Mouse (Mus musculus) neural tube, embryonic 13.5 days (tissue): Measurements from ENCODE around the gene Slfn1. TPM values are rescaled to one million over a fixed set of nuclear protein-coding genes. Genes with fewer than 3 reads are reported as not detected.
"Not testable (repeated sequence)": the region's sequence is repeated elsewhere in the genome, so short reads cannot be mapped to it uniquely, and the experiment has no call there.

Experiments used
- ATAC-seq: fragments of 200-750 bp; cut with Nextera tagmentation; 2 replicates; pipeline ENCODE4 v1.8.0; 2017; ENCODE audit warnings: low read depth, mild to moderate bottlenecking, moderate TSS enrichment, moderate library complexity
- H3K27ac ChIP-seq: fragments of 300-500 bp; sonication (generic); replicated peaks from 2 replicates; pipeline ENCODE4 v1.5.1; 2015; ENCODE audit warnings: moderate library complexity, mild to moderate bottlenecking, inconsistent platforms
- H3K27me3 ChIP-seq: fragments of 300-500 bp; sonication (generic); 2 replicates; pipeline ENCODE4 v1.6.1; 2015; ENCODE audit warnings: mild to moderate bottlenecking, inconsistent platforms
- H3K36me3 ChIP-seq: fragments of 300-500 bp; sonication (generic); 2 replicates; pipeline ENCODE4 v1.6.1; 2015; ENCODE audit warnings: mild to moderate bottlenecking, inconsistent platforms
- H3K4me1 ChIP-seq: fragments of 300-500 bp; sonication (generic); replicated peaks from 2 replicates; pipeline ENCODE4 v1.6.1; 2015; ENCODE audit warnings: inconsistent platforms
- H3K4me2 ChIP-seq: fragments of 300-500 bp; sonication (generic); 2 replicates; pipeline ENCODE4 v1.6.1; 2015; ENCODE audit warnings: inconsistent platforms, mild to moderate bottlenecking, moderate library complexity
- H3K4me3 ChIP-seq: fragments of 300-500 bp; sonication (generic); 2 replicates; pipeline ENCODE4 v1.5.1; 2015; ENCODE audit warnings: mild to moderate bottlenecking, inconsistent platforms
- H3K9ac ChIP-seq: fragments of 300-500 bp; sonication (generic); 2 replicates; pipeline ENCODE4 v1.6.1; 2015; ENCODE audit warnings: moderate library complexity, mild to moderate bottlenecking, inconsistent platforms
- H3K9me3 ChIP-seq: fragments of 300-500 bp; sonication (generic); 2 replicates; pipeline ENCODE4 v1.6.1; 2016; ENCODE audit warnings: inconsistent platforms
- WGBS: fragments of 180-500 bp; shearing (Covaris S2); methylation state at CpG from one replicate; pipeline ENCODE4 v1.1.7; 2015; 5-methylcytosine and 5-hydroxymethylcytosine counted together
- polyA plus RNA-seq: library from polyadenylated mRNA; unstranded; fragments of >200 nt; fragmentation: Nextera tagmentation; extraction: Ambion mirVana; gene quantifications from 2 replicates; pipeline ENCODE4 v1.2.1, GENCODE M21; 2015

The Slfn1 gene
- polyA plus RNA-seq, 1 experiment from 2014 or later = not detected

DNA sequence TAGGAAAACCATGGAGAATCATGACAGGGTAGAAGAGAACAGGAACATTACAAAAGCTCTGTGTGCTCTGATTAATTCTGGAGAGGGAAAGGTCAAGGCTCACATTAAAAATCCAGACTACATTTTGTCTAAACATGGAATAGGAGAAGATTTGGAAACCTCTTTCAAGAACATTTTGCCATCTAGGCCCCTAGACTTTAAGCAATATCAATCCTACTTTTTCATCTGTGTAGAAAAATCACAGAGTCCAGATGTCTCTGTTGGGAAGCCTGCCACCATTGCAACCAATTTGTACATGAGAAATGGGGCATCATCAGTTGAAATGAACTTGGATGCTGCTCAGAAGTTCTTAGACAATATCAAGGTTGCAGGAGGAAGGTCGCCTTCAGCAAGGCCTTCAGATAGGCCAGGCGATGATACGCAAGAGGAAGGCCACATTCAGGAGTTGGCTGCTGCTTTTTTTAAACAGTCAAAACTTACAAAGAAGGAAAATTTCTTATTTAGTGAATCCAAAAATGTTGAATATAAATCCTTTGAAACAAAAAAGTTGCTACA, 4.6 kb downstream of the Slfn1 start:
- no peak for ATAC-seq
- Histone ChIP-seq H3K9me3 (no peaks in the 10 kb centered on the region), H3K27me3 (no peaks in the 10 kb centered on the region), H3K27ac (no peak overlapping the region), H3K4me2 (no peak overlapping the region), H3K4me3 (no peak overlapping the region), H3K36me3 (no peaks in the 10 kb centered on the region), H3K9ac (no peak overlapping the region), H3K4me1 (no peaks in the 10 kb centered on the region)
- 94% methylated on average over 3 of the region's 3 CpGs for WGBS

DNA sequence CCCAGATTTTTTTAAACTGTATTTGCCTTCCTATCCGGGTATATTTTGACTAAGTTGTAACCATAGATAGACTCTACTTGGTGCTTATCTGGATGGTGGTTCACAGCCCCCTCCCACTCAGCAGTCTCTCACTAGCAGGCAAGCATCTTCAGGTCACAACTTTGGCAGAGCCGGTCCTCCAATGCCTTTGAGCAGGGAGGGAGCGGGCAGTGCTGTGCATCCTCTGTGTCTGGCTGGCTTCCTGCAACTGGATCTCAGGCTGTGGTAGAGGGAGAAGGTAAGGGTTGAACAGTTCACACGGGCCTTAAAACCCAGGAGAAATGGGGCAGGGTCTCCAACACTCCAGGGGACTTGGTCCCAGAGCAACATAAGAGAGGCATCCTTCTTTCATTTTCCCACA, 6.5 kb downstream of the Slfn1 start:
- WGBS = 67% methylated on average over 4 of the region's 4 CpGs
- Histone ChIP-seq H3K4me2 (no peak overlapping the region), H3K4me3 (no peak overlapping the region), H3K27ac (no peak overlapping the region), H3K27me3 (no peaks in the 10 kb centered on the region), H3K9me3 (no peaks in the 10 kb centered on the region), H3K4me1 (no peaks in the 10 kb centered on the region), H3K36me3 (no peaks in the 10 kb centered on the region), H3K9ac (no peak overlapping the region)
- ATAC-seq = no peak

DNA sequence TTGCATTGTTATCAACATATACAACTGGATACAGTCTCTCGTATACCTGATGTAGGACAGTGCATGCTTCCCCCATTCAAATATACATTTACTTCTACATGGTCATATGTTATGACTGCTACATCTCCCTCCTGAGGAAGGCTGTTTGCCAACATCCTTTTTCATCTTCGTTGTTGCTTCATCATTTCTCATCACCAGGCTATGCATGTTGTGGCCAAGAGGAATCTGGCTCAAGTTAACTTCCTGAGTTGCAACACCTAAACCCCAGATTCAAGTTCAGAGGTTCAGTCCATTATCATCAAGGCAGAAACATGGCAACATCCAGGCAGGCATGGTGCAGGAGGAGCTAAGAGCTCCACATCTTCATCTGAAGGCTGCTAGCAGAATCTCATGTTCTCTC, 8.3 kb downstream of the Slfn1 start:
- no peak for ATAC-seq
- Histone ChIP-seq H3K9me3 (no peaks in the 10 kb centered on the region), H3K27me3 (no peaks in the 10 kb centered on the region), H3K27ac (no peak overlapping the region), H3K4me3 (no peak overlapping the region), H3K36me3 (no peaks in the 10 kb centered on the region), H3K9ac (no peak overlapping the region), H3K4me1 (no peaks in the 10 kb centered on the region), H3K4me2 (no peak overlapping the region)
- 91% methylated on average over 2 of the region's 2 CpGs for WGBS

DNA sequence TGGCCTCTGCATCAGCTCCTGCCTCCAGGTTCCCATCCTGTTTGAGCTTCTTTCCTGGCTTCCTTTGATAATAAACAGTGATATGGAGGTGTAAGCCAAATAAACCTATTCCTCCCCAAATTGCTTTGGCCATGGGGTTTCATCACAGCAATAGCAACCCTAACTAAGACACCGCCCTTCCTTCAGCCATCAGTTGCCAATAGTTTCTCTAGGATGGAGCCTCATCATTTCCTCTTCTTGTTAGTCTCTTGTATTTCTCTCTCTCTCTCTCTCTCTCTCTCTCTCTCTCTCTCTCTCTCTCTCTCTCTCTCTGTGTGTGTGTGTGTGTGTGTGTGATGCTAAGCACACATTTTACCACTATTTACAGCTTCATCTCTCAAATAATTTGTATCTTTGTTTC, 9.0 kb downstream of the Slfn1 start:
- 86% methylated on average over 1 of the region's 1 CpGs for WGBS
- not testable (repeated sequence) for H3K27ac ChIP-seq, H3K4me2 ChIP-seq, H3K9ac ChIP-seq, ATAC-seq, H3K27me3 ChIP-seq, H3K4me3 ChIP-seq, H3K4me1 ChIP-seq, H3K9me3 ChIP-seq, H3K36me3 ChIP-seq

DNA sequence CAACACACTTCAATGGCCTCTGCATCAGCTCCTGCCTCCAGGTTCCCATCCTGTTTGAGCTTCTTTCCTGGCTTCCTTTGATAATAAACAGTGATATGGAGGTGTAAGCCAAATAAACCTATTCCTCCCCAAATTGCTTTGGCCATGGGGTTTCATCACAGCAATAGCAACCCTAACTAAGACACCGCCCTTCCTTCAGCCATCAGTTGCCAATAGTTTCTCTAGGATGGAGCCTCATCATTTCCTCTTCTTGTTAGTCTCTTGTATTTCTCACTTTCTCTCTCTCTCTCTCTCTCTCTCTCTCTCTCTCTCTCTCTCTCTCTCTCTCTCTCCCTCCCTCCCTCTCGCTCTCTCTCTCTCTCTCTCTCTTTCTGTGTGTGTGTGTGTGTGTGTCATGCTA, 20.6 kb downstream of the Slfn1 start:
- H3K4me1 ChIP-seq, H3K9me3 ChIP-seq, H3K27me3 ChIP-seq, ATAC-seq, H3K27ac ChIP-seq, H3K4me2 ChIP-seq, H3K4me3 ChIP-seq, H3K9ac ChIP-seq, H3K36me3 ChIP-seq: not testable (repeated sequence)
- WGBS = 100% methylated on average over 1 of the region's 2 CpGs

DNA sequence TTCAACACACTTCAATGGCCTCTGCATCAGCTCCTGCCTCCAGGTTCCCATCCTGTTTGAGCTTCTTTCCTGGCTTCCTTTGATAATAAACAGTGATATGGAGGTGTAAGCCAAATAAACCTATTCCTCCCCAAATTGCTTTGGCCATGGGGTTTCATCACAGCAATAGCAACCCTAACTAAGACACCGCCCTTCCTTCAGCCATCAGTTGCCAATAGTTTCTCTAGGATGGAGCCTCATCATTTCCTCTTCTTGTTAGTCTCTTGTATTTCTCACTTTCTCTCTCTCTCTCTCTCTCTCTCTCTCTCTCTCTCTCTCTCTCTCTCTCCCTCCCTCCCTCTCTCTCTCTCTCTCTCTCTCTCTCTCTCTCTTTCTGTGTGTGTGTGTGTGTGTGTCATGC, 32.3 kb downstream of the Slfn1 start:
- H3K4me1 ChIP-seq, H3K4me2 ChIP-seq, H3K9ac ChIP-seq, H3K27ac ChIP-seq, ATAC-seq, H3K27me3 ChIP-seq, H3K4me3 ChIP-seq, H3K36me3 ChIP-seq, H3K9me3 ChIP-seq: not testable (repeated sequence)
- WGBS = no CpG with 5 or more reads among the region's 1 CpGs

Other genes starting within 250 kb of the Slfn1 start
- gene Rffl, start 245.6 kb upstream of the Slfn1 start, polyA plus RNA-seq = 4.8 and 6.3 TPM in 2 replicates
- 11.8 and 12.4 TPM in 2 replicates for gene Rad51d, start 226.2 kb upstream of the Slfn1 start, polyA plus RNA-seq
- gene Fndc8, start 224.7 kb upstream of the Slfn1 start, polyA plus RNA-seq = 0.63 and 0.94 TPM in 2 replicates
- gene Nle1, start 208.4 kb upstream of the Slfn1 start, polyA plus RNA-seq = 29.2 and 31.9 TPM in 2 replicates
- gene Unc45b, start 206.3 kb upstream of the Slfn1 start, polyA plus RNA-seq = 1.7 and 3.4 TPM in 2 replicates
- 0.98 and 1.0 TPM in 2 replicates for gene Slfn5, start 165.5 kb upstream of the Slfn1 start, polyA plus RNA-seq
- 2.7 and 2.8 TPM in 2 replicates for gene Slfn9, start 125.0 kb upstream of the Slfn1 start, polyA plus RNA-seq
- gene Slfn8, start 96.0 kb upstream of the Slfn1 start, polyA plus RNA-seq = 0.21 and 0.45 TPM in 2 replicates
- 0.98 and 1.4 TPM in 2 replicates for gene Slfn2, start 51.7 kb upstream of the Slfn1 start, polyA plus RNA-seq
- not detected in 2 replicates for gene Slfn4, start 58.3 kb downstream of the Slfn1 start, polyA plus RNA-seq
- gene Slfn3, start 74.5 kb downstream of the Slfn1 start, polyA plus RNA-seq = 0.10 and 0.17 TPM in 2 replicates
- gene Slfn14, start 169.9 kb downstream of the Slfn1 start, polyA plus RNA-seq = 0.08 TPM in 1 of 2 replicates, not detected in the other
- 115 and 118 TPM in 2 replicates for gene Ap2b1, start 182.2 kb downstream of the Slfn1 start, polyA plus RNA-seq
- 19.8 and 21.3 TPM in 2 replicates for gene Pex12, start 185.7 kb downstream of the Slfn1 start, polyA plus RNA-seq